Mouse (Mus musculus) E14TG2a.4 (cell line): ENCODE results near the gene Tmem161a.

Experiments
- H3K27me3 ChIP-seq: 2 replicates; pipeline ENCODE4 v1.6.1; 2014; ENCODE audit warnings: low read length, control low read depth; ENCODE audit not compliant: insufficient read depth
- H3K36me3 ChIP-seq: 2 replicates; pipeline ENCODE4 v1.6.1; 2014; ENCODE audit warnings: low read length, control low read depth; ENCODE audit not compliant: insufficient read depth
- H3K4me1 ChIP-seq: replicated peaks from 2 replicates; pipeline ENCODE4 v1.6.1; 2014; ENCODE audit warnings: low read depth, low read length, control low read depth
- H3K4me3 ChIP-seq: replicated peaks from 2 replicates; pipeline ENCODE4 v1.5.1; 2014; ENCODE audit warnings: mild to moderate bottlenecking, low read length
- H3K9me3 ChIP-seq: 2 replicates; pipeline ENCODE4 v1.6.1; 2014; ENCODE audit warnings: low read length, control low read depth
- CTCF ChIP-seq: conservative IDR thresholded peaks from 2 replicates; pipeline ENCODE4 v1.5.1; 2014; ENCODE audit warnings: low read length
- NANOG ChIP-seq: IDR thresholded peaks from 2 replicates; pipeline ENCODE4 v1.6.1; 2014; ENCODE audit warnings: borderline replicate concordance, low read length, mixed read lengths
- POU5F1 ChIP-seq: IDR thresholded peaks from 2 replicates; pipeline ENCODE4 v1.6.1; 2014; ENCODE audit warnings: low read length, borderline replicate concordance

Gene Tmem161a

DNA sequence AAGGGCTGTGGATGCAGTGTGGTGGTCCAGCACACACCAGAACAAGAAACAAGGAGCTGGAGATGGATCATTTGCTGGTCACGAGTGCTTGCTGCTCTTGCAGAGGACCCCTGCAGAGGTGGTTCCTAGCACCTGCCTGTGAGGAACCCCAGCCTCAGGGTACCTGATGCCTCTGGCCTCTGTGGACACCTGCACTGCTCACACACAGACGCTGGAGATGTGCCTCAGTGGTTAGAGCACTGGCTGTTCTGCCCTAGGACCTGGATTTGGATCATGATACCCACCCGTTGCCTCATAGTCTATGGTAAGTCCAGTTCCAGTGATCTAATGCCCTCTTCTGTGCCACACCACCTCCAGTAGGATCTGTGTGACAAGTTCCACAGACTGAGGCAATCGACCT is 35.6 kb upstream of the Tmem161a start:
- no peak for TF ChIP-seq NANOG
- TF ChIP-seq CTCF, result no peak

DNA sequence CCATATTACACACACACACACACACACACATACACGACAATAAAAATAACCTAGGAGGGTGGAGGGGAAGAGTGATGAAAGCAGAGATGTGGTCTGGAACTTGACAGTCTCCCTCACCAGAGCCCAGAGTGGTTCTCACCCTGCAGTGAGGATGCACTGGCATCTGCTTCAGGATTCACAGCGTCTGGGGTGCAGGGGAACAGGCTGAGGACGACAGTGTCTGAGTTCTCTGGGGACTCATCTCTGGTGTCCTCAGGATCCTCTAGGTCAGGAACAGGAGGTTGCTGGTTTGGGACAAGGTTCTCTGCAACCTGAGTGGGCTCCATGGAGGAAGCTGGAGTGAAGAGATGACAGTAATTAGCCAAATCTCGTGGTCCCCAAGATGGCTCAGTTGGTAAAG is 34.3 kb upstream of the Tmem161a start:
- no peak for TF ChIP-seq CTCF
- no peak for TF ChIP-seq POU5F1
- TF ChIP-seq NANOG, result no peak

More for the DNA sequence above, 35.6 kb upstream of the Tmem161a start:
- no peaks in the 10 kb centered on the region for H3K27me3 ChIP-seq
- no peaks in the 10 kb centered on the region for H3K9me3 ChIP-seq
- peaks cover 68% of the 10 kb centered on the region for H3K4me1 ChIP-seq
- peaks cover 50% of the 10 kb centered on the region for H3K36me3 ChIP-seq
- H3K4me3 ChIP-seq, result no peak overlapping the region

DNA sequence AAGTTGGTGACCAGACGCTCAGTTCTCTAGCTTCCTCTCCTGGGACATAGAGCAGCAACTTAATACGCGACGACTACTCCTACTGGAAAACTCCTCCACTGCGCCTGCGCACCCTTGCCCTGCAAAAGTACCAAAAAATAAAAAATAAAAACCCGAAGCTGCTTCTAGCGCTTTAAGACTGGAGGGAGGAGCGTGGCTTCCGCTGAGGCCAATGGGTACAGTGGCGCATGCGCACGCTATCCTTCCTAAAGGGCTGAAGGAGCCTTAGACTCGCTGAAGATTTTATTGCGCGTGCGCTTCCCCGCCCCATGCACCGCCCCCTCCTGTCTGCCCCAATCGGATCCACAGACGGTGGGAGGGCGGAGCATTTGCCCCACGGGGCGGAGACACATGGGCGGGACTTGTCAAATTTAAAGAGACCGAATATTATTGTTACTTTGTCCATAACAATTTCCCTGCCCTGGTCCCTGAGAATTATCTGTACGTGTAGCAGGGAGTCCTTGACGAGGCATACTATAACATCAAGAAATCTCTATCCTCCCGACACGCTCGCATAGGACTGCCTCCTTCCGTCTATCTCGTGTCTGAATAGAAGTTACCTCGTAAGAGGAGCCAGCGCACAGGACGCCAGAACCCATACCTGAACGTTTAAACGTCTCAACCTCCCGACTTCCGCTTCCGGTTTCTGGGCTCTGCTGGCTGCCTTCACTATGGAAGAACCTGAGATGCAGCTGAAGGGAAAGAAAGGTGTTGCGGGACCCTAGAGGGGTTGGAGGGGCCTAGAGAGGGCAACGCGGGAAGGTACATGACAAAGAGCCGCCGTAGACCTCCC is 32.9 kb upstream of the Tmem161a start, which contains the start of the genes Rfxank, Borcs8 and Mef2b:
TSS of gene Rfxank (minus strand) at position 129 of the 832 bp plus-strand sequence.
TSS of gene Borcs8 (plus strand) at position 474 of the 832 bp plus-strand sequence.
TSS of gene Mef2b (plus strand) at position 686 of the 832 bp plus-strand sequence.
- no peak for TF ChIP-seq NANOG
- no peak for TF ChIP-seq CTCF
- no peak for TF ChIP-seq POU5F1
- peaks cover 47% of the 10 kb centered on the region for H3K4me1 ChIP-seq

More for the DNA sequence above, 34.3 kb upstream of the Tmem161a start:
- Histone ChIP-seq H3K36me3 (peaks cover 55% of the 10 kb centered on the region), H3K9me3 (no peaks in the 10 kb centered on the region), H3K4me3 (peak overlapping the region; percentile 95), H3K27me3 (no peaks in the 10 kb centered on the region), H3K4me1 (peaks cover 60% of the 10 kb centered on the region)

GRCm38 (mm10) chr8:70139981-70140380 is 32.2 kb upstream of the Tmem161a start:
- H3K9me3 ChIP-seq, result no peaks in the 10 kb centered on the region
- no peak for TF ChIP-seq NANOG
- peaks cover 42% of the 10 kb centered on the region for H3K4me1 ChIP-seq
- H3K4me3 ChIP-seq, result peak overlapping the region; percentile 95
- peaks cover 51% of the 10 kb centered on the region for H3K36me3 ChIP-seq
- H3K27me3 ChIP-seq, result no peaks in the 10 kb centered on the region

More for the DNA sequence above, 32.9 kb upstream of the Tmem161a start, which contains the start of the genes Rfxank, Borcs8 and Mef2b:
- peaks cover 51% of the 10 kb centered on the region for H3K36me3 ChIP-seq
- peak within 1 kb of the TSS; percentile 95 for H3K4me3 ChIP-seq
- no peaks in the 10 kb centered on the region for H3K27me3 ChIP-seq
- no peaks in the 10 kb centered on the region for H3K9me3 ChIP-seq

DNA sequence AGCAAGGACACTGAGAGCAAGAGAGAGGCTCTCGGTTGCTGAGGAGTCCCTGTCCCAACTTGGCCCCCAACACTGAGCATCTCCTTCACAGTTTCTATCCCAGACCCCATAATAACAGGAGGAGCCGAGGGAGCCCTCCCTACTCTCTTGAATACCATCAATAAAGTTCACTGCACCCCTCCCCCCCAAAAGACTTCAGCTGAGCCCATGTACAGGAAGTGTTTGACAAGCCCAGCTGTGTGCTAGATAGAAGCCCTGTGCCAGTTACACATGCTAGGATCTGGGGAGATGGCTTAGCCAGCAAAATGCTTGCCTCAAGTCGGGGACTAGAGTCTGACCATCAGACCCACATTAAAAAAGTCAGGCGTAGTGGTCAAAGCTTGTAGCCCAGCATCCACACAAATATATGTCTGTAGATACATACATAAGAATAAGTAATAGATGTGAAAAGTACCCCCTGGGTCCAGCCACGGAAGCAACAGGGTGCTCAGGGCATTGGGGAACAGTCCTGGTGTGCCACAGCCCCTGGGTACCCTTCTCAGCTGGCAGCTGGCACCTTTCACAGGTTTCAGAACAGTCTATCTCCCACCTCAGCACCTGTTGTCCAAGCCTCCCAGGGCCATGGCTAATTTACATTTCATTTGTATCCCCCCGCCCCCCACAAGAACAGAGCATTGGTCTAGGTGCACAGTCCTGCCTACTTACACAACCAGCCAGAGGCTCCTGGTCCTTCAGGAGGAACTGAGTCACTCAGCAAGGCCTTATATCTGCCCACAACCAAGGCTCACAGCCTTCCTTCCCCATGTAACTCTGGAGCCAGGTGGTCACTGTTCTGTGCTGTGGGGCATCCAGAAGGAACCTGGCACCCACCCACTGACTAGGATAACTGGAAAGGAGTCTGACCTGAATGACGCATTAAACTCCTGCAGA is 24.2 kb upstream of the Tmem161a start:
- H3K4me1 ChIP-seq, result peaks cover 37% of the 10 kb centered on the region
- peaks cover 41% of the 10 kb centered on the region for H3K36me3 ChIP-seq
- TF ChIP-seq CTCF, result no peak
- no peak for TF ChIP-seq POU5F1
- no peak for TF ChIP-seq NANOG
- H3K9me3 ChIP-seq, result no peaks in the 10 kb centered on the region
- no peaks in the 10 kb centered on the region for H3K27me3 ChIP-seq
- H3K4me3 ChIP-seq, result no peak overlapping the region

DNA sequence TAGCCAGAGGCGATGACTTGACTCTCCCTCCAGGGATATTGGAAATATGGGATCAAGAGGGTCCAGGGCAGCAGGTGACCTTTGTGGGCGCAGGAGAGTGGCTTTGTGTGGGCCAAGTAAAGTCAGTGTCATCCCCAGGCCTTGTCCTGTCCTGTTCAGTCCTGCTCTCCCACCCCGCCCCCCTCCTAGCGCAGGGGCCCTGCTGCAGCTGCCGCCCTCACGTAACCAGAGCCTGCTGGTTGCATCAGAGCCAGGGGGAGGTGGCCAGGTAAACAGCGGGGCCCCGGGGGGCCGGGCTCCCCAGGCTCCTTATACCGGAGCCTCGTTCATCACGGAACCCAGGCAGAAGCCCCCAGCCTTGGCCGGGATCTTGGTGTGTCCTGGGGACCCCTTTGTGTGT is 22.0 kb upstream of the Tmem161a start:
- Histone ChIP-seq H3K4me3 (peak overlapping the region; percentile 50), H3K36me3 (peaks cover 23% of the 10 kb centered on the region), H3K27me3 (peaks cover 4% of the 10 kb centered on the region; the same call in 1 of the 2 replicates), H3K9me3 (no peaks in the 10 kb centered on the region), H3K4me1 (peaks cover 39% of the 10 kb centered on the region)
- TF ChIP-seq NANOG (no peak), POU5F1 (no peak), CTCF (no peak)

GRCm38 (mm10) chr8:70152537-70153257 is 19.5 kb upstream of the Tmem161a start:
- TF ChIP-seq NANOG (no peak), CTCF (no peak), POU5F1 (no peak)
- H3K27me3 ChIP-seq, result peaks cover 8% of the 10 kb centered on the region; the same call in 1 of the 2 replicates
- H3K4me1 ChIP-seq, result peaks cover 26% of the 10 kb centered on the region
- H3K36me3 ChIP-seq, result no peaks in the 10 kb centered on the region
- H3K4me3 ChIP-seq, result peak overlapping the region; percentile 48
- no peaks in the 10 kb centered on the region for H3K9me3 ChIP-seq
